Mouse (Mus musculus) hindbrain, embryonic 16.5 days (tissue): Measurements from ENCODE around the gene Gm3776. TPM values are rescaled to one million over a fixed set of nuclear protein-coding genes. Genes with fewer than 3 reads are reported as not detected.
"Not testable (repeated sequence)": the region's sequence is repeated elsewhere in the genome, so short reads cannot be mapped to it uniquely, and the experiment has no call there.

ENCODE experiments used
- ATAC-seq: fragments of 200-750 bp; cut with Nextera tagmentation; 2 replicates; pipeline ENCODE4 v1.8.0; 2017; ENCODE audit warnings: moderate TSS enrichment, moderate library complexity
- H3K27ac ChIP-seq: fragments of 300-500 bp; sonication (generic); 2 replicates; pipeline ENCODE4 v1.5.1; 2014; ENCODE audit warnings: low read depth, mild to moderate bottlenecking, control low read depth, low read length, moderate library complexity
- H3K27me3 ChIP-seq: fragments of 300-500 bp; sonication (generic); replicated peaks from 2 replicates; pipeline ENCODE4 v1.6.1; 2014; ENCODE audit warnings: low read length; ENCODE audit not compliant: control insufficient read depth, insufficient read depth
- H3K36me3 ChIP-seq: fragments of 300-500 bp; sonication (generic); 2 replicates; pipeline ENCODE4 v1.6.1; 2014; ENCODE audit warnings: mild to moderate bottlenecking, low read length, moderate library complexity, mixed read lengths; ENCODE audit not compliant: control insufficient read depth, insufficient read depth
- H3K4me1 ChIP-seq: fragments of 300-500 bp; sonication (generic); 2 replicates; pipeline ENCODE4 v1.6.1; 2014; ENCODE audit warnings: low read depth, low read length; ENCODE audit not compliant: control insufficient read depth, insufficient read depth
- H3K4me2 ChIP-seq: fragments of 300-500 bp; sonication (generic); 2 replicates; pipeline ENCODE4 v1.6.1; 2014; ENCODE audit warnings: mild to moderate bottlenecking, low read length, control low read depth, moderate library complexity
- H3K4me3 ChIP-seq: fragments of 300-500 bp; sonication (generic); 2 replicates; pipeline ENCODE4 v1.5.1; 2014; ENCODE audit warnings: mild to moderate bottlenecking, low read length, control low read depth, moderate library complexity
- H3K9ac ChIP-seq: fragments of 300-500 bp; sonication (generic); 2 replicates; pipeline ENCODE4 v1.6.1; 2014; ENCODE audit warnings: low read depth, mild to moderate bottlenecking, control low read depth, low read length, moderate library complexity
- H3K9me3 ChIP-seq: fragments of 300-500 bp; sonication (generic); 2 replicates; pipeline ENCODE4 v1.6.1; 2014; ENCODE audit warnings: mild to moderate bottlenecking, low read length, moderate library complexity; ENCODE audit not compliant: control insufficient read depth
- WGBS: fragments of 180-500 bp; shearing (Covaris S2); extraction: QIAGEN DNeasy Blood & Tissue Kit; methylation state at CpG from one replicate; pipeline ENCODE4 v1.1.7; 2014; 5-methylcytosine and 5-hydroxymethylcytosine counted together
- polyA plus RNA-seq: library from polyadenylated mRNA; unstranded; fragments of >200 nt; fragmentation: Nextera tagmentation; extraction: Ambion mirVana; gene quantifications from 2 replicates; pipeline ENCODE4 v1.2.1, GENCODE M21; 2015

The Gm3776 gene
- polyA plus RNA-seq, 1 experiment from 2014 or later, result not detected

GRCm38 (mm10) chr9:78282002-78282711 lies 25.2 kb downstream of the Gm3776 start:
- 86% methylated on average over 4 of the region's 4 CpGs for WGBS
- H3K36me3 ChIP-seq, ATAC-seq, H3K4me1 ChIP-seq, H3K27ac ChIP-seq, H3K4me2 ChIP-seq, H3K9me3 ChIP-seq, H3K27me3 ChIP-seq, H3K9ac ChIP-seq, H3K4me3 ChIP-seq: not testable (repeated sequence)

GRCm38 (mm10) chr9:78289063-78289462 lies 32.1 kb downstream of the Gm3776 start:
- H3K27ac ChIP-seq, H3K9me3 ChIP-seq: not testable (repeated sequence)

GRCm38 (mm10) chr9:78289723-78290122 lies 32.8 kb downstream of the Gm3776 start, which contains the start of gene Gm10639:
Gene Gm10639, plus strand, starts transcription at chr9:78289923.
- H3K4me2 ChIP-seq, H3K9ac ChIP-seq, H3K4me1 ChIP-seq, H3K27ac ChIP-seq, ATAC-seq, H3K27me3 ChIP-seq, H3K36me3 ChIP-seq, H3K4me3 ChIP-seq, H3K9me3 ChIP-seq: not testable (repeated sequence)
- WGBS, result 87% methylated on average over 3 of the region's 3 CpGs

More at GRCm38 (mm10) chr9:78289063-78289462, 32.1 kb downstream of the Gm3776 start:
- not testable (repeated sequence) for H3K4me2 ChIP-seq, H3K4me3 ChIP-seq, ATAC-seq, H3K36me3 ChIP-seq, H3K9ac ChIP-seq, H3K27me3 ChIP-seq, H3K4me1 ChIP-seq
- 78% methylated on average over 1 of the region's 1 CpGs for WGBS

- H3K9me3 ChIP-seq, ATAC-seq, H3K4me2 ChIP-seq, H3K9ac ChIP-seq, H3K27ac ChIP-seq, H3K4me3 ChIP-seq, H3K27me3 ChIP-seq, H3K4me1 ChIP-seq, H3K36me3 ChIP-seq: not testable (repeated sequence)
- WGBS, result 89% methylated on average over 8 of the region's 8 CpGs
Measured at GRCm38 (mm10) chr9:78292462-78292861, 35.5 kb downstream of the Gm3776 start.

- not testable (repeated sequence) for H3K9me3 ChIP-seq, H3K4me2 ChIP-seq, H3K4me1 ChIP-seq, H3K4me3 ChIP-seq, ATAC-seq, H3K27ac ChIP-seq, H3K27me3 ChIP-seq, H3K9ac ChIP-seq, H3K36me3 ChIP-seq
- WGBS, result 67% methylated on average over 1 of the region's 1 CpGs
Measured at GRCm38 (mm10) chr9:78293683-78294082, 36.8 kb downstream of the Gm3776 start.

- not testable (repeated sequence) for H3K4me3 ChIP-seq, H3K36me3 ChIP-seq, H3K9me3 ChIP-seq, H3K4me1 ChIP-seq, H3K4me2 ChIP-seq, ATAC-seq, H3K9ac ChIP-seq, H3K27me3 ChIP-seq, H3K27ac ChIP-seq
- 86% methylated on average over 5 of the region's 7 CpGs for WGBS
Measured at GRCm38 (mm10) chr9:78294781-78295180, 37.9 kb downstream of the Gm3776 start.

GRCm38 (mm10) chr9:78296089-78296488 lies 39.2 kb downstream of the Gm3776 start:
- H3K27me3 ChIP-seq, H3K4me3 ChIP-seq, H3K4me1 ChIP-seq, H3K4me2 ChIP-seq, ATAC-seq, H3K27ac ChIP-seq, H3K9ac ChIP-seq, H3K9me3 ChIP-seq, H3K36me3 ChIP-seq: not testable (repeated sequence)
- 15% methylated on average over 6 of the region's 6 CpGs for WGBS

GRCm38 (mm10) chr9:78298232-78298631 lies 41.3 kb downstream of the Gm3776 start:
- Histone ChIP-seq H3K27ac (no peak overlapping the region), H3K9me3 (no peaks in the 10 kb centered on the region), H3K4me3 (no peak overlapping the region), H3K36me3 (no peaks in the 10 kb centered on the region), H3K27me3 (no peaks in the 10 kb centered on the region), H3K9ac (no peak overlapping the region), H3K4me2 (no peak overlapping the region), H3K4me1 (no peaks in the 10 kb centered on the region)
- no peak for ATAC-seq
- 100% methylated on average over 1 of the region's 1 CpGs for WGBS

GRCm38 (mm10) chr9:78299143-78299542 lies 42.2 kb downstream of the Gm3776 start:
- not testable (repeated sequence) for H3K9me3 ChIP-seq, H3K27ac ChIP-seq, H3K27me3 ChIP-seq, H3K4me1 ChIP-seq, H3K36me3 ChIP-seq, H3K4me2 ChIP-seq, ATAC-seq, H3K9ac ChIP-seq, H3K4me3 ChIP-seq
- WGBS, result 63% methylated on average over 1 of the region's 1 CpGs
